ENCODE assay signal across 8 mouse cellular contexts in the genomic region with DNA sequence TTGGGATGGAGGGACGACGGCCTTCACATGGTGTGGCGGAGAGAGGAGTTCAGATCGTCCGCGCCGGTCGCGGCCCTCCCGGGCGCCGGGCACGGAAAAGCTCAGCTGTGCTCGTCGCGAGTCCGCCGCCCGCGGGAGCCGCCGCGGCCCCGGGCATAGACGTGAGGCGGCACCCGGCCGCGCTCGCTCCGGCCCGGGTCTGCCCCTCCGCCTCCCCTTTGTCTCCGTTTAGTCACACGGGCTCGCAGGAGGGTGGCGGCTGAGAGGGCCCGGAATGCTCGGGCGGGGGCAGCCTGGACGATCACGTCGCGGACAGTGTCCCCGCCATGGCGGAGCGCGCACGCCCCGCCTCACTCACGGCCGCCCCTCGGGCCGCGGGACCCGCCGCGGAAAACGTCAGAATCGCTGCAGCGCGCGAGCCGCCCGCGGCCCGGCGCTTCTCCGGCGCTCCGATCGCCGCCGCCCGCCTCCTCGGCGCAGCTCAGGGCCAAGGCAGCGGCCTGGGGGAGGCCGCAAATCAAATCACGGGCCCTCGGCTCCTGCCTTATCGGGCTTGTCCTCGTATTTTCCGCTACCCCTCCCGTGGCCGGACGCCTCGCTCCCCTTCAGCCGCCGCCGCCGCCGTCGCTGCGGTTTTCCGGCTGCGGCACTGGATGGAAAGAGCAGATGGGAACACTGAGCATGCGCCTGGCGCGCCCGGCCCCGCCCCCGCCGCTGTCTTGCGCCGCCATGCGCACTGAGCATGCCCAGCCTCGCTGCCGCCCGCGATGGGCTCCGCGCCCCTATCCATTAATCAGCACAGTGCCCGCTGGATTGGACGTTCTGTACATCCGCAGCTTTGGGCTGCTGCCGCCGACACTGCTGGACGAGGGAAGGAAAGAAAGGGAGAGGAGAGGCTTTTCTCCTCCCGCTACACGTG. TPM values are rescaled to one million over a fixed set of nuclear protein-coding genes. Genes with fewer than 3 reads are reported as not detected.
DNase-seq lines count a peak whose midpoint lies in the region; ATAC-seq and TF ChIP-seq lines count a peak whose summit lies in the region.

Camsap2 (minus strand) TSS at position 651 of the 919 bp plus-strand sequence.

- no peak within 1 kb of the TSS; the same call in 1 of the 2 replicates for H3K27ac ChIP-seq in ES-Bruce4 (ENCODE audit: insufficient read depth, low read length)
- H3K27ac ChIP-seq in forebrain, embryonic 12.5 days = peak within 1 kb of the TSS; percentile 98
- peak within 1 kb of the TSS; percentile 99 for H3K27ac ChIP-seq in heart, postnatal 0 days (ENCODE audit: low read depth)
- peak within 1 kb of the TSS; percentile 99 for H3K27ac ChIP-seq in liver, embryonic 16.5 days (ENCODE audit: low read length)
- H3K27ac ChIP-seq in neural tube, embryonic 12.5 days = peak within 1 kb of the TSS; percentile 96
- peak within 1 kb of the TSS; percentile 99 for H3K27ac ChIP-seq in stomach, postnatal 0 days (replicated peaks)

- H3K9ac ChIP-seq in ES-Bruce4 (ENCODE audit: low read depth, poor library complexity, severe bottlenecking) = peak within 1 kb of the TSS; percentile 84
- H3K9ac ChIP-seq in forebrain, embryonic 12.5 days = peak within 1 kb of the TSS; percentile 87
- H3K9ac ChIP-seq in heart, postnatal 0 days (replicated peaks; ENCODE audit: low read depth, low read length) = peak within 1 kb of the TSS; percentile 97
- peak within 1 kb of the TSS; percentile 96 for H3K9ac ChIP-seq in liver, embryonic 16.5 days (ENCODE audit: low read depth, low read length)
- peak within 1 kb of the TSS; percentile 97 for H3K9ac ChIP-seq in neural tube, embryonic 12.5 days
- H3K9ac ChIP-seq in stomach, postnatal 0 days (ENCODE audit: low read length) = peak within 1 kb of the TSS; percentile 90

- H3K36me3 ChIP-seq in ES-Bruce4 (ENCODE audit: control insufficient read depth, insufficient read depth, low read length, poor library complexity, severe bottlenecking) = no peaks in the 10 kb centered on the region
- no peaks in the 10 kb centered on the region for H3K36me3 ChIP-seq in forebrain, embryonic 12.5 days (replicated peaks)
- no peaks in the 10 kb centered on the region for H3K36me3 ChIP-seq in heart, postnatal 0 days (replicated peaks; ENCODE audit: control insufficient read depth, insufficient read depth, low read length)
- no peaks in the 10 kb centered on the region for H3K36me3 ChIP-seq in liver, embryonic 16.5 days (ENCODE audit: control insufficient read depth, insufficient read depth)
- H3K36me3 ChIP-seq in neural tube, embryonic 12.5 days = no peaks in the 10 kb centered on the region
- H3K36me3 ChIP-seq in stomach, postnatal 0 days (ENCODE audit: control insufficient read depth, insufficient read depth, low read length) = no peaks in the 10 kb centered on the region

- ATAC-seq in forebrain, embryonic 12.5 days (ENCODE audit: low FRiP score) = peak; percentile 97
- peak; percentile 96 for ATAC-seq in heart, postnatal 0 days (ENCODE audit: insufficient read depth, low read depth)
- ATAC-seq in liver, embryonic 16.5 days (ENCODE audit: low read depth) = peak; percentile 91
- peak; percentile 97 for ATAC-seq in neural tube, embryonic 12.5 days (ENCODE audit: low FRiP score, low read depth)
- peak; percentile 95 for ATAC-seq in stomach, postnatal 0 days (ENCODE audit: low FRiP score, low TSS enrichment)

- under 1% methylated on average over 93 of the region's 121 CpGs for WGBS in forebrain, embryonic 12.5 days
- WGBS in heart, postnatal 0 days = under 1% methylated on average over 86 of the region's 121 CpGs
- under 1% methylated on average over 115 of the region's 121 CpGs for WGBS in liver, embryonic 16.5 days (ENCODE audit: insufficient replicate concordance)
- WGBS in neural tube, embryonic 12.5 days = under 1% methylated on average over 116 of the region's 121 CpGs
- WGBS in stomach, postnatal 0 days = under 1% methylated on average over 94 of the region's 121 CpGs

- H3K4me1 ChIP-seq in ES-Bruce4 (ENCODE audit: control insufficient read depth, insufficient read depth, low read length) = no peaks in the 10 kb centered on the region
- H3K4me1 ChIP-seq in forebrain, embryonic 12.5 days = peaks cover 37% of the 10 kb centered on the region
- peaks cover 11% of the 10 kb centered on the region for H3K4me1 ChIP-seq in heart, postnatal 0 days (ENCODE audit: control insufficient read depth, insufficient read depth)
- peaks cover 35% of the 10 kb centered on the region for H3K4me1 ChIP-seq in liver, embryonic 16.5 days (ENCODE audit: control insufficient read depth, low read depth, low read length)
- peaks cover 34% of the 10 kb centered on the region for H3K4me1 ChIP-seq in neural tube, embryonic 12.5 days
- H3K4me1 ChIP-seq in stomach, postnatal 0 days (replicated peaks; ENCODE audit: control insufficient read depth, insufficient read depth) = no peaks in the 10 kb centered on the region

- H3K4me2 ChIP-seq in forebrain, embryonic 12.5 days = peak within 1 kb of the TSS; percentile 79
- H3K4me2 ChIP-seq in heart, postnatal 0 days (ENCODE audit: low read depth, low read length) = peak within 1 kb of the TSS; percentile 95
- H3K4me2 ChIP-seq in liver, embryonic 16.5 days (ENCODE audit: low read depth, low read length) = peak within 1 kb of the TSS; percentile 97
- H3K4me2 ChIP-seq in neural tube, embryonic 12.5 days (replicated peaks) = peak within 1 kb of the TSS; percentile 86
- peak within 1 kb of the TSS; percentile 73 for H3K4me2 ChIP-seq in stomach, postnatal 0 days (replicated peaks; ENCODE audit: low read depth)

- H3K27me3 ChIP-seq in ES-Bruce4 (ENCODE audit: control insufficient read depth, insufficient read depth, low read length, poor library complexity, severe bottlenecking) = no peaks in the 10 kb centered on the region
- 0 out of 2 replicates have a peak, but pooled peaks cover 9% of the 10 kb centered on the region for H3K27me3 ChIP-seq in forebrain, embryonic 12.5 days
- H3K27me3 ChIP-seq in heart, postnatal 0 days (ENCODE audit: control insufficient read depth, insufficient read depth, low read length) = no peaks in the 10 kb centered on the region
- no peaks in the 10 kb centered on the region for H3K27me3 ChIP-seq in liver, embryonic 16.5 days (ENCODE audit: control insufficient read depth, insufficient read depth, low read depth, low read length)
- no peaks in the 10 kb centered on the region for H3K27me3 ChIP-seq in neural tube, embryonic 12.5 days (replicated peaks)
- no peaks in the 10 kb centered on the region for H3K27me3 ChIP-seq in stomach, postnatal 0 days (ENCODE audit: control insufficient read depth, insufficient read depth, low read length)

- no peak for TF ChIP-seq CTCF in ES-Bruce4 (IDR thresholded peaks at IDR 0.05; ENCODE audit: low read depth, low read length)
- TF ChIP-seq CTCF in heart, postnatal 0 days (IDR thresholded peaks at IDR 0.05; ENCODE audit: low read depth) = no peak
- TF ChIP-seq CTCF in stomach, postnatal 0 days (IDR thresholded peaks at IDR 0.05; ENCODE audit: low read depth) = peak; percentile 19; the same call in 1 of the 2 replicates

- no peak for TF ChIP-seq EP300 in ES-Bruce4 (IDR thresholded peaks at IDR 0.05; ENCODE audit: insufficient read depth, low read depth, low read length)
- TF ChIP-seq EP300 in heart, postnatal 0 days (IDR thresholded peaks at IDR 0.05; ENCODE audit: low read depth) = no peak
- TF ChIP-seq EP300 in stomach, postnatal 0 days (optimal IDR thresholded peaks at IDR 0.05) = no peak

- TF ChIP-seq POLR2A in ES-Bruce4 (IDR thresholded peaks at IDR 0.05; ENCODE audit: insufficient read depth, low read length) = peak; percentile 21

- no peaks in the 10 kb centered on the region for H3K9me3 ChIP-seq in ES-Bruce4 (replicated peaks; ENCODE audit: control insufficient read depth, insufficient read depth, low read length, poor library complexity, severe bottlenecking)
- H3K9me3 ChIP-seq in forebrain, embryonic 12.5 days = no peaks in the 10 kb centered on the region
- H3K9me3 ChIP-seq in heart, postnatal 0 days (replicated peaks; ENCODE audit: control insufficient read depth, low read length) = no peaks in the 10 kb centered on the region
- H3K9me3 ChIP-seq in liver, embryonic 16.5 days (replicated peaks; ENCODE audit: control insufficient read depth, low read length) = no peaks in the 10 kb centered on the region
- H3K9me3 ChIP-seq in neural tube, embryonic 12.5 days = no peaks in the 10 kb centered on the region
- no peaks in the 10 kb centered on the region for H3K9me3 ChIP-seq in stomach, postnatal 0 days (ENCODE audit: control insufficient read depth, low read length)

- peak within 1 kb of the TSS; percentile 95 for H3K4me3 ChIP-seq in ES-Bruce4 (ENCODE audit: low read depth, low read length)
- H3K4me3 ChIP-seq in forebrain, embryonic 12.5 days (replicated peaks) = peak within 1 kb of the TSS; percentile 96
- peak within 1 kb of the TSS; percentile 97 for H3K4me3 ChIP-seq in heart, postnatal 0 days (ENCODE audit: low read depth, low read length)
- peak within 1 kb of the TSS; percentile 98 for H3K4me3 ChIP-seq in liver, embryonic 16.5 days (ENCODE audit: low read depth, low read length)
- H3K4me3 ChIP-seq in neural tube, embryonic 12.5 days = peak within 1 kb of the TSS; percentile 94
- peak within 1 kb of the TSS; percentile 96 for H3K4me3 ChIP-seq in stomach, postnatal 0 days (ENCODE audit: low read depth, low read length)

- peak; percentile 90 for DNase-seq in c-Kit-positive CD71-positive TER-119-positive erythroid progenitor cells, embryonic 14.5 days (ENCODE audit: low spot score)
- peak; percentile 90 for DNase-seq in heart, postnatal 0 days (ENCODE audit: low spot score)
- peak; percentile 97 to 98 for DNase-seq in kidney, postnatal 4 days
- peak; percentile 94 for DNase-seq in stomach, postnatal 0 days (ENCODE audit: low spot score)

RNA-seq across cellular contexts. Expression of gene Camsap2, which starts in this region (rescaled TPM):
- 34.5 and 37.0 TPM in 2 replicates for polyA plus RNA-seq in ES-Bruce4 (2011; ENCODE audit: insufficient read depth, insufficient read length, low read depth, missing spikeins)
- 33.3 and 33.4 TPM in 2 replicates for polyA plus RNA-seq in forebrain, embryonic 12.5 days (2016; fragmentation: Nextera tagmentation; extraction: Ambion mirVana)
- total RNA-seq in heart, postnatal 0 days (2014; rRNA removed; ENCODE audit: low replicate concordance) = 16.4 and 17.4 TPM in 2 replicates
- 3.7 and 4.5 TPM in 2 replicates for polyA plus RNA-seq in heart, postnatal 0 days (2015; fragmentation: Nextera tagmentation; extraction: Ambion mirVana)
- 5.1 and 5.8 TPM in 2 replicates for polyA plus RNA-seq in liver, embryonic 16.5 days (2015; fragmentation: Nextera tagmentation; extraction: Ambion mirVana)
- 32.2 and 37.9 TPM in 2 replicates for polyA plus RNA-seq in neural tube, embryonic 12.5 days (2016; fragmentation: Nextera tagmentation; extraction: Ambion mirVana)
- 8.9 and 9.5 TPM in 2 replicates for polyA plus RNA-seq in stomach, postnatal 0 days (2015; fragmentation: Nextera tagmentation; extraction: Ambion mirVana)
